Mouse (Mus musculus) CD8-positive naive resting alpha-beta T cell, adult 2 months (primary cell): ENCODE measurements at regions not wholly inside any gene's neighbourhood (a gene's known extent, or its start where the extent isn't known, plus 50 kb on each side); places are given as distances from the start of the nearest gene placed in this dataset.

Experiments used
- DNase-seq, 2 experiments: peaks; one replicate each; pipeline ENCODE4 v3.0.0; 2022; ENCODE audit warnings: low read depth in 2 of 2, low spot score in 2 of 2

- DNase-seq = peak; percentile 4 to 18
Observed at GRCm38 (mm10) chr13:107325707-107326495, 304.0 kb upstream of the Kif2a start.

- no peak for DNase-seq
Observed at GRCm38 (mm10) chr13:107314746-107315145, 292.8 kb upstream of the Kif2a start.

- no peak for DNase-seq
Observed at GRCm38 (mm10) chr13:107308958-107309639, 287.2 kb upstream of the Kif2a start.

GRCm38 (mm10) chr13:107308404-107308803 lies 286.5 kb upstream of the Kif2a start:
- DNase-seq = no peak

- no peak for DNase-seq
Observed at GRCm38 (mm10) chr13:107306958-107307357, 285.0 kb upstream of the Kif2a start.

- no peak for DNase-seq
Observed at GRCm38 (mm10) chr13:107306232-107306631, 284.3 kb upstream of the Kif2a start.

GRCm38 (mm10) chr13:107305738-107306137 lies 283.8 kb upstream of the Kif2a start:
- DNase-seq = no peak

- DNase-seq = no peak
Observed at GRCm38 (mm10) chr13:107303878-107304277, 282.0 kb upstream of the Kif2a start.

GRCm38 (mm10) chr13:107303322-107303721 lies 281.4 kb upstream of the Kif2a start:
- no peak for DNase-seq

- no peak for DNase-seq
Observed at GRCm38 (mm10) chr13:107300792-107301191, 278.9 kb upstream of the Kif2a start.

GRCm38 (mm10) chr13:107264581-107264980 lies 242.7 kb upstream of the Kif2a start:
- no peak for DNase-seq

GRCm38 (mm10) chr13:107261479-107262050 lies 239.6 kb upstream of the Kif2a start:
- DNase-seq = no peak

GRCm38 (mm10) chr13:107260274-107260673 lies 238.3 kb upstream of the Kif2a start:
- no peak for DNase-seq

- DNase-seq = no peak
Observed at GRCm38 (mm10) chr13:107247792-107248505, 226.0 kb upstream of the Kif2a start.

GRCm38 (mm10) chr13:107246956-107247751 lies 225.2 kb upstream of the Kif2a start:
- no peak for DNase-seq

- DNase-seq = no peak
Observed at GRCm38 (mm10) chr13:107244173-107244572, 222.2 kb upstream of the Kif2a start.

GRCm38 (mm10) chr13:107239035-107239387 lies 217.1 kb upstream of the Kif2a start:
- DNase-seq = no peak

- DNase-seq = no peak
Observed at GRCm38 (mm10) chr13:107238364-107239034, 216.6 kb upstream of the Kif2a start.

GRCm38 (mm10) chr13:107219456-107219855 lies 197.5 kb upstream of the Kif2a start:
- DNase-seq = no peak

- DNase-seq = no peak
Observed at GRCm38 (mm10) chr13:107218351-107218750, 196.4 kb upstream of the Kif2a start.
